In genomic region chr3:33955854-33956624, GRCm38 (mm10) we compare ENCODE assay signal across 8 mouse cellular contexts.
A peak's percentile ranks its signal among the peaks of the same experiment; 100 is the strongest.
DNase-seq lines count a peak whose midpoint lies in the region; ATAC-seq and TF ChIP-seq lines count a peak whose summit lies in the region.

No protein-coding gene starts in this region.

- peak; percentile 83 for DNase-seq in c-Kit-positive CD71-positive TER-119-negative erythroid progenitor cells, embryonic 14.5 days (ENCODE audit: low read depth)
- DNase-seq in kidney, postnatal 25 days = peak; percentile 67 to 80
- DNase-seq in liver, embryonic 13.5 days = peak; percentile 55
- DNase-seq in neural tube, embryonic 11.5 days (ENCODE audit: low spot score) = peak; percentile 74
- DNase-seq in stomach, postnatal 0 days (ENCODE audit: low spot score) = peak; percentile 74

- H3K9ac ChIP-seq in forebrain, embryonic 12.5 days = no peak overlapping the region
- H3K9ac ChIP-seq in heart, embryonic 16.5 days (ENCODE audit: low read length) = no peak overlapping the region
- no peak overlapping the region for H3K9ac ChIP-seq in liver, embryonic 13.5 days
- no peak overlapping the region for H3K9ac ChIP-seq in neural tube, embryonic 11.5 days (ENCODE audit: low read length)
- no peak overlapping the region for H3K9ac ChIP-seq in stomach, postnatal 0 days (ENCODE audit: low read length)

- no peaks in the 10 kb centered on the region for H3K36me3 ChIP-seq in E14TG2a.4 (ENCODE audit: insufficient read depth, low read length)
- H3K36me3 ChIP-seq in forebrain, embryonic 12.5 days (replicated peaks) = no peaks in the 10 kb centered on the region
- H3K36me3 ChIP-seq in heart, embryonic 16.5 days (ENCODE audit: control insufficient read depth, insufficient read depth) = no peaks in the 10 kb centered on the region
- H3K36me3 ChIP-seq in liver, embryonic 13.5 days = no peaks in the 10 kb centered on the region
- H3K36me3 ChIP-seq in neural tube, embryonic 11.5 days (ENCODE audit: control insufficient read depth, insufficient read depth, low read length) = no peaks in the 10 kb centered on the region
- H3K36me3 ChIP-seq in stomach, postnatal 0 days (ENCODE audit: control insufficient read depth, insufficient read depth, low read length) = no peaks in the 10 kb centered on the region

- H3K4me1 ChIP-seq in E14TG2a.4 (replicated peaks; ENCODE audit: low read depth, low read length) = peaks cover 45% of the 10 kb centered on the region
- peaks cover 18% of the 10 kb centered on the region for H3K4me1 ChIP-seq in forebrain, embryonic 12.5 days
- H3K4me1 ChIP-seq in heart, embryonic 16.5 days (ENCODE audit: control insufficient read depth, insufficient read depth, low read length) = peaks cover 6% of the 10 kb centered on the region
- H3K4me1 ChIP-seq in liver, embryonic 13.5 days (replicated peaks) = peaks cover 5% of the 10 kb centered on the region; the same call in 1 of the 2 replicates
- H3K4me1 ChIP-seq in neural tube, embryonic 11.5 days (ENCODE audit: control insufficient read depth, insufficient read depth, low read length) = no peaks in the 10 kb centered on the region
- no peaks in the 10 kb centered on the region for H3K4me1 ChIP-seq in stomach, postnatal 0 days (replicated peaks; ENCODE audit: control insufficient read depth, insufficient read depth)

- H3K27ac ChIP-seq in forebrain, embryonic 12.5 days = no peak overlapping the region
- H3K27ac ChIP-seq in heart, embryonic 16.5 days (ENCODE audit: low read length) = no peak overlapping the region
- no peak overlapping the region for H3K27ac ChIP-seq in liver, embryonic 13.5 days
- H3K27ac ChIP-seq in neural tube, embryonic 11.5 days (ENCODE audit: low read depth, low read length) = no peak overlapping the region
- H3K27ac ChIP-seq in stomach, postnatal 0 days (replicated peaks) = no peak overlapping the region

- TF ChIP-seq EP300 in stomach, postnatal 0 days (optimal IDR thresholded peaks at IDR 0.05) = no peak

- peak overlapping the region; percentile 24; the same call in 1 of the 2 replicates for H3K4me3 ChIP-seq in E14TG2a.4 (replicated peaks; ENCODE audit: low read length)
- peak overlapping the region; percentile 23 for H3K4me3 ChIP-seq in forebrain, embryonic 12.5 days (replicated peaks)
- H3K4me3 ChIP-seq in heart, embryonic 16.5 days (ENCODE audit: low read length) = peak overlapping the region; percentile 24
- H3K4me3 ChIP-seq in liver, embryonic 13.5 days (replicated peaks) = no peak overlapping the region
- H3K4me3 ChIP-seq in neural tube, embryonic 11.5 days (ENCODE audit: low read depth, low read length) = no peak overlapping the region
- no peak overlapping the region; the same call in 1 of the 2 replicates for H3K4me3 ChIP-seq in stomach, postnatal 0 days (ENCODE audit: low read depth, low read length)

- TF ChIP-seq CTCF in E14TG2a.4 (conservative IDR thresholded peaks at IDR 0.05; ENCODE audit: low read length) = peak; percentile 91
- TF ChIP-seq CTCF in stomach, postnatal 0 days (IDR thresholded peaks at IDR 0.05; ENCODE audit: low read depth) = peak; percentile 91

- peak overlapping the region; percentile 49 for H3K4me2 ChIP-seq in forebrain, embryonic 12.5 days
- H3K4me2 ChIP-seq in heart, embryonic 16.5 days (ENCODE audit: low read depth, low read length) = peak overlapping the region; percentile 53
- peak overlapping the region; percentile 15; the same call in 1 of the 2 replicates for H3K4me2 ChIP-seq in liver, embryonic 13.5 days
- peak overlapping the region; percentile 30; the same call in 1 of the 2 replicates for H3K4me2 ChIP-seq in neural tube, embryonic 11.5 days (ENCODE audit: low read depth)
- peak overlapping the region; percentile 29; the same call in 1 of the 2 replicates for H3K4me2 ChIP-seq in stomach, postnatal 0 days (replicated peaks; ENCODE audit: low read depth)

- no peaks in the 10 kb centered on the region for H3K9me3 ChIP-seq in E14TG2a.4 (ENCODE audit: low read length)
- no peaks in the 10 kb centered on the region for H3K9me3 ChIP-seq in forebrain, embryonic 12.5 days
- no peaks in the 10 kb centered on the region; the same call in 1 of the 2 replicates for H3K9me3 ChIP-seq in heart, embryonic 16.5 days (replicated peaks; ENCODE audit: control insufficient read depth, low read length)
- no peaks in the 10 kb centered on the region for H3K9me3 ChIP-seq in liver, embryonic 13.5 days (replicated peaks)
- no peaks in the 10 kb centered on the region for H3K9me3 ChIP-seq in neural tube, embryonic 11.5 days (ENCODE audit: control insufficient read depth, low read length)
- no peaks in the 10 kb centered on the region for H3K9me3 ChIP-seq in stomach, postnatal 0 days (ENCODE audit: control insufficient read depth, low read length)

- 2% methylated on average over 19 of the region's 19 CpGs for WGBS in forebrain, embryonic 12.5 days
- WGBS in heart, embryonic 16.5 days = 1% methylated on average over 19 of the region's 19 CpGs
- WGBS in liver, embryonic 13.5 days (ENCODE audit: insufficient replicate concordance) = 2% methylated on average over 19 of the region's 19 CpGs
- 3% methylated on average over 19 of the region's 19 CpGs for WGBS in neural tube, embryonic 11.5 days
- WGBS in stomach, postnatal 0 days = 2% methylated on average over 19 of the region's 19 CpGs

- 0 out of 2 replicates have a peak, but pooled peaks cover 6% of the 10 kb centered on the region for H3K27me3 ChIP-seq in E14TG2a.4 (ENCODE audit: insufficient read depth, low read length)
- H3K27me3 ChIP-seq in forebrain, embryonic 12.5 days = peaks cover 16% of the 10 kb centered on the region
- no peaks in the 10 kb centered on the region for H3K27me3 ChIP-seq in heart, embryonic 16.5 days (ENCODE audit: control insufficient read depth, insufficient read depth, low read length)
- 0 out of 2 replicates have a peak, but pooled peaks cover 5% of the 10 kb centered on the region for H3K27me3 ChIP-seq in liver, embryonic 13.5 days
- H3K27me3 ChIP-seq in neural tube, embryonic 11.5 days (ENCODE audit: control insufficient read depth, insufficient read depth, low read length) = no peaks in the 10 kb centered on the region
- H3K27me3 ChIP-seq in stomach, postnatal 0 days (ENCODE audit: control insufficient read depth, insufficient read depth, low read length) = no peaks in the 10 kb centered on the region

- peak; percentile 79 for ATAC-seq in forebrain, embryonic 12.5 days (ENCODE audit: low FRiP score)
- peak; percentile 60; the same call in 1 of the 2 replicates for ATAC-seq in heart, embryonic 16.5 days (replicated peaks; ENCODE audit: extremely low read depth, insufficient read depth, low FRiP score)
- peak; percentile 70; the same call in 1 of the 2 replicates for ATAC-seq in liver, embryonic 13.5 days (ENCODE audit: low read depth)
- peak; percentile 60; the same call in 1 of the 2 replicates for ATAC-seq in neural tube, embryonic 11.5 days (ENCODE audit: insufficient read depth, low FRiP score, low TSS enrichment)
- ATAC-seq in stomach, postnatal 0 days (ENCODE audit: low FRiP score, low TSS enrichment) = peak; percentile 92

Comparison
In these comparisons a context has a peak if more than half of its experiments do, and no peak if none do; other contexts are left out.
1. H3K4me3 ChIP-seq: peak in E14TG2a.4 (single experiment), forebrain, embryonic 12.5 days (single experiment) and heart, embryonic 16.5 days (single experiment); none in liver, embryonic 13.5 days (single experiment), neural tube, embryonic 11.5 days (single experiment) and stomach, postnatal 0 days (single experiment).
2. Peak in every context shown above with its lines, with median percentiles within 50 percentile points of each other: DNase-seq, ATAC-seq and H3K4me2 ChIP-seq.